Mouse (Mus musculus) liver, embryonic 15.5 days (tissue): ENCODE data around the gene Nat8f6. TPM values are rescaled to one million over a fixed set of nuclear protein-coding genes. Genes with fewer than 3 reads are reported as not detected.
"Not testable (repeated sequence)": the region's sequence is repeated elsewhere in the genome, so short reads cannot be mapped to it uniquely, and the experiment has no call there.

ENCODE experiments used
- ATAC-seq: fragments of 200-750 bp; cut with Nextera tagmentation; 2 replicates; pipeline ENCODE4 v1.8.0; 2017; ENCODE audit warnings: moderate number of reproducible peaks, mild to moderate bottlenecking, moderate library complexity; ENCODE audit not compliant: insufficient read depth
- H3K27ac ChIP-seq: fragments of 300-500 bp; sonication (generic); replicated peaks from 2 replicates; pipeline ENCODE4 v1.5.1; 2015; ENCODE audit warnings: mild to moderate bottlenecking, inconsistent platforms
- H3K27me3 ChIP-seq: fragments of 300-500 bp; sonication (generic); 2 replicates; pipeline ENCODE4 v1.6.1; 2015; ENCODE audit warnings: mild to moderate bottlenecking, inconsistent platforms
- H3K36me3 ChIP-seq: fragments of 300-500 bp; sonication (generic); replicated peaks from 2 replicates; pipeline ENCODE4 v1.6.1; 2015; ENCODE audit warnings: moderate library complexity, mild to moderate bottlenecking, inconsistent platforms
- H3K4me1 ChIP-seq: fragments of 300-500 bp; sonication (generic); replicated peaks from 2 replicates; pipeline ENCODE4 v1.6.1; 2015; ENCODE audit warnings: inconsistent platforms
- H3K4me2 ChIP-seq: fragments of 300-500 bp; sonication (generic); 2 replicates; pipeline ENCODE4 v1.6.1; 2015; ENCODE audit warnings: moderate library complexity, mild to moderate bottlenecking, inconsistent platforms
- H3K4me3 ChIP-seq: fragments of 300-500 bp; sonication (generic); replicated peaks from 2 replicates; pipeline ENCODE4 v1.5.1; 2015; ENCODE audit warnings: mild to moderate bottlenecking, inconsistent platforms
- H3K9ac ChIP-seq: fragments of 300-500 bp; sonication (generic); 2 replicates; pipeline ENCODE4 v1.6.1; 2015; ENCODE audit warnings: moderate library complexity, mild to moderate bottlenecking, inconsistent platforms
- H3K9me3 ChIP-seq: fragments of 300-500 bp; sonication (generic); replicated peaks from 2 replicates; pipeline ENCODE4 v1.6.1; 2016; ENCODE audit warnings: inconsistent platforms
- WGBS: fragments of 180-500 bp; shearing (Covaris S2); methylation state at CpG from one replicate; pipeline ENCODE4 v1.1.7; 2015; ENCODE audit warnings: mixed read lengths; ENCODE audit not compliant: insufficient replicate concordance; 5-methylcytosine and 5-hydroxymethylcytosine counted together
- polyA plus RNA-seq: library from polyadenylated mRNA; unstranded; fragments of >200 nt; fragmentation: Nextera tagmentation; extraction: Ambion mirVana; gene quantifications from 2 replicates; pipeline ENCODE4 v1.2.1, GENCODE M21; 2015

Nat8f6 gene
- polyA plus RNA-seq, 1 experiment from 2014 or later = not detected

DNA sequence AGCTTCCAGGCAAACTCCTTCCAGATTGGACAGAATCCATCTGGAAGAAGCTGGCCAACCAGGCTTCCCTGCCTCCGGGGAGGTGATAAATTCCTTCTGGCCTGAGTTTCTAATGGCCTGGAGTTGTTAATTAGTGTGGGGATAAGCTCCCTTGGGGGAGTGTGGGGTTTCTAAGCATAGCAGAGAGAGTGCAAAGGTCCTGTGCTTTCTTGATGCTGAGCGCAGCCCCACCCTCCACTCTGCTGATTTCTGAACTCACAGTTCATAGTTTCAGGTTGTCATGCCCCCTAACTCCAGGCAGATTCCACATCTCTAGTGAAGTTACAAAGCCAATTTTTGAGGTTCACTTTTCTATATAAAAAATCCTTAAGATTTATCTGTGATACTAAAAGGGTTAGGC is 14.3 kb upstream of the Nat8f6 start:
- not testable (repeated sequence) for H3K9me3 ChIP-seq, H3K4me1 ChIP-seq, H3K36me3 ChIP-seq, H3K4me2 ChIP-seq, H3K27me3 ChIP-seq, H3K27ac ChIP-seq, H3K4me3 ChIP-seq, ATAC-seq, H3K9ac ChIP-seq
- 63% methylated on average over 1 of the region's 2 CpGs for WGBS

DNA sequence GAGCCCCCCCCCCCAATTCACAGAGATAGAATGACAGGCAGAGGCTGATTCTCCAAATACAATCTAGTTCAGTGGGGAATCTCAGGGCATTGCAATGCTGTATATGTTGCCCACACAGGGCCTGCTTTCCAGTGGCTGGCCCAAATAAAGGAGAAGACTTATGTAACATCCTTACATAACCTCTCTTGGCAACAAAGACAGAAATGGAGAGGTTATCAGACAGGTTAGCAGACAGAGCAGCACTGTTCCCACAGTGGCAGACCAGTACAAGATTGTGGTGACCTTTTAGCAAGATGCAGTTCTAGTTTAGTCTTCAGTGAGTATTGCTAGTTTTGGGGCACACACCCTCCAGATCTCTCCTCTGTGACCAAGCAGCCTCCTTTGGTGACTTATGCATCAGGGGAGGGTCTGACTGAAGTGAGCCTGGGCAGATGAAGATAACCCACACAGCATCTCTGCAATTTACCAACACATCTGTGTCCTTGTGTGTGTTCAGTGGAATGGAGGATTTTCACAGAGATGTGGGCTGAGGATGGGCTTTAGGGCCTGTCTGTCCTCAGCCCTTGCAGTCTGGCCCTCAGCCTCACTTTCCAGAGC is 13.8 kb upstream of the Nat8f6 start:
- ATAC-seq, H3K4me3 ChIP-seq, H3K27ac ChIP-seq, H3K4me2 ChIP-seq, H3K9ac ChIP-seq, H3K9me3 ChIP-seq, H3K27me3 ChIP-seq, H3K4me1 ChIP-seq, H3K36me3 ChIP-seq: not testable (repeated sequence)

DNA sequence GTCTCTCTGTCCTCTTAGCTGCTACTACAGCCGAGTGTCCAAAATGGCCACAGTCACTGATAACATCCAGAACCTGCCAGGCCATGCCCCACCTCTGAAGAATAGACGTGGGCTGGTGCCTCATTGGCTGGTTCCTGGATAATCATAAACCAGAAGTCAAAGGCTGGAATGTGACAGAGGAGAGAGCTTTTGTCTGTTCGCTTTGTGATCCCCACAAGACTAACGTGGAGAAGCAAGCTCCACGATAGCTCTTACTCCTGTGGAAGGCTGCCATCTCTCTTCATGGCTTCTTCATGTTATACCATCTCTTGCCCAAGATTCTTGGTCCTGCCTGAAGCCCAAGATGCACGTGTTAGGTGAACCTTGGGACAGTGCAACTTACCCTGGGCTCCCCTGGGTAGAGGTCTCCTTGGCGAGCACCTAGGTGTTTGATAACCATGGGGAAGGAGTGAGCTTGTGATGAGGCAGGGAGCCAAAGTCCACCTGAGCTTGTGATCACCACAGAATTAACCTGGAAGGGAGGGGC is 11.1 kb upstream of the Nat8f6 start, which contains the start of gene Nat8:
Nat8 (minus strand) TSS at position 287 of the 526 bp plus-strand sequence.
- ATAC-seq = no peak

DNA sequence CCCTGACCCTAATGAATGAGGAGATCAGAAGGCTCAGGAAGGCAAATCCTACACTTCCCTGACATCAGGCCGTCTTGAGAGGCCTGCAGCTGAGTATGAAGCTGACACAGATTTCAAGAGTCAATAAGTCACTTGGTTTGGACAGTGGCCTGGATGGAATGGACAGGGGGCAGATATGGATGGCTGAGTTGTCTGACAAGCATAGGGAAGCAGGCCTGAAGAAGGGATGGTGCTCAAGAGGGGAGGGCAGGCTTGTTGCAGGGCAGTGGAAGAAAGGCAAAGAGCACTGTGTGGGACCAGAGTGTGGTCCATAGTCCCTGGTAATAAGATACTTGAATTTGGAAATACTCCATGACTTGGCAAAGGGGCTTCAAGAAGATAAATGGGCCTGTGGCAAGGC is 8.7 kb upstream of the Nat8f6 start:
- no peaks in the 10 kb centered on the region for H3K36me3 ChIP-seq
- no peak overlapping the region for H3K9ac ChIP-seq
- H3K4me1 ChIP-seq = no peaks in the 10 kb centered on the region
- WGBS = 28% methylated on average over 1 of the region's 1 CpGs
- H3K4me2 ChIP-seq = no peak overlapping the region
- no peaks in the 10 kb centered on the region for H3K9me3 ChIP-seq
- no peak for ATAC-seq
- H3K27me3 ChIP-seq = no peaks in the 10 kb centered on the region
- no peak overlapping the region for H3K4me3 ChIP-seq
- no peak overlapping the region for H3K27ac ChIP-seq

More for the DNA sequence above, 11.1 kb upstream of the Nat8f6 start, which contains the start of gene Nat8:
- Histone ChIP-seq H3K36me3 (no peaks in the 10 kb centered on the region), H3K27ac (no peak within 1 kb of the TSS), H3K4me3 (no peak within 1 kb of the TSS), H3K27me3 (no peaks in the 10 kb centered on the region), H3K9ac (no peak within 1 kb of the TSS), H3K4me2 (no peak within 1 kb of the TSS), H3K4me1 (no peaks in the 10 kb centered on the region), H3K9me3 (no peaks in the 10 kb centered on the region)
- 45% methylated on average over 7 of the region's 7 CpGs for WGBS

DNA sequence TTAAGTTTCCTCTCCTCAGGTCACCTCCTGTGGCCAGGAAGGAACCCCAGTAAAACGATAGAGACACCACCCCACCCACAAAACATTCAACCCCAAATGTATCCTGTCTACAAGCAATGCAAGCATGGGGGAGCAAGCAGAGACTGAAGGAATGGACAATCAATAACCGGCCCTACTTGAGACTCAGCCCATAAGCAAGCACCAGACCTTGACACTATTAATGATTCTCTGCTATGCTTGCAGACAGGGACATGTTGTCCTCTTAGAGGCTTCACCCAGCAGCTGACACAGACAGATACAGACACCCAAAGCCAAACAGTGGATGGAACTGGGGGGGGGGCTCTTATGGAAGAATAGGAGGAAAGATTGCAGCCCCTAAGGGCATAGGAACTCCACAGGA is 5.1 kb upstream of the Nat8f6 start:
- Histone ChIP-seq H3K9ac (no peak overlapping the region), H3K36me3 (no peaks in the 10 kb centered on the region), H3K27ac (no peak overlapping the region), H3K4me2 (no peak overlapping the region), H3K4me3 (no peak overlapping the region), H3K9me3 (no peaks in the 10 kb centered on the region), H3K27me3 (no peaks in the 10 kb centered on the region), H3K4me1 (no peaks in the 10 kb centered on the region)
- 62% methylated on average over 2 of the region's 2 CpGs for WGBS
- ATAC-seq = no peak

DNA sequence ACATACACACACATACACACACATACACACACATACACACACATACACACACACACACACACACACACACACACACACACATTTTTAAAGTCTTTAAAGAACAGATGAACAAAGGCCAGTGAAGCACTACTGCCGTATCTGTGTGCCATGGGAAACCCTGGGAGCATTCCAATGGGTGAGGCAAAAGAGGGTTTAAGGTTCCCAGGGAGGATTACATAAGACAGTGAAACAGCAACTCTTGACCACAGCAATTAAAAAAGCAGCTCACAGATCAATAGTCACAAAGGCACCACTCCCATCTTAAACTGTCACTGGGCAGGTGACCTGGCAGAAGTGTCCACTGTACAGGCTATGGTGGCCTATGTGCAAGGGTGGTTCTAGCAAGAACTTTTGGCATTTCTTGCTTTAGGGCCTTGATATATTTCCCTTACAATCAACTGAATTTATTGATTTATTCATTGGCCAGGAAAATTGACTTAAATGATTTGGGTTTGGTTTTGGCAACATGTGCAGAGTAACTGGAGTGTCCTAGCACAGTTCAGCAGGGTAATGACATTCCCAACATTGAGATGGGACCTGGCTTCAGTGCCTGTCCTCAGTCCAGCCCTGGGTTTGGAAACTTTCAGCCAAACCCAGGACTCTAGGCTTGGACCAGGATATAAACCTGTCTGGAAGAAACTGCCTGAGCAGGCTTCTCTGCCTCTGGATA is 2.8 kb upstream of the Nat8f6 start:
- 59% methylated on average over 1 of the region's 1 CpGs for WGBS
- no peaks in the 10 kb centered on the region for H3K9me3 ChIP-seq

DNA sequence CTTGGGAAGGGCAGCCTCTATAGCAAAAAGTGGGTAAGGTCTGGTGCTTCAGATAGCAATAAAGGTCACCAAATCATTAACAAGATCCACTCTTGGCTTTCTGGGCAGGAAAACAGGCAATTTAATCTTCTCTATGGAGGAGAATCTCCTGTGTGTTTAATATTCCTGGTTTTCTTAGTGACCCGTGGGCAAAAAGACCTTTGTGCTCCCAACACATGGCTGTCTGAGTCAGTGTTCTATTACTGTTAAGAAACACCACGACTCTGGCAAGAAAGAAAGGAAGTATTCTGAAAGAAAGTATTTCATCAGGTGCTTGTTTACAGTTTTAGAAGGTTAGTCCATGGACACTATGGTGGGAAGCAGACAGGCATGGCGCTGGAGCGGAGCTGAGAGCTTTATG is 1.5 kb upstream of the Nat8f6 start:
- H3K9ac ChIP-seq = no peak overlapping the region
- H3K9me3 ChIP-seq = no peaks in the 10 kb centered on the region
- ATAC-seq = no peak
- no peaks in the 10 kb centered on the region for H3K4me1 ChIP-seq
- WGBS = 64% methylated on average over 4 of the region's 4 CpGs
- no peaks in the 10 kb centered on the region for H3K36me3 ChIP-seq
- no peak overlapping the region for H3K27ac ChIP-seq
- no peak overlapping the region for H3K4me3 ChIP-seq
- no peaks in the 10 kb centered on the region for H3K27me3 ChIP-seq
- H3K4me2 ChIP-seq = no peak overlapping the region

More for the DNA sequence above, 2.8 kb upstream of the Nat8f6 start:
- no peak overlapping the region for H3K27ac ChIP-seq
- no peak overlapping the region for H3K4me2 ChIP-seq
- no peaks in the 10 kb centered on the region for H3K36me3 ChIP-seq
- no peak overlapping the region for H3K9ac ChIP-seq
- no peak for ATAC-seq
- H3K4me1 ChIP-seq = no peaks in the 10 kb centered on the region
- no peak overlapping the region for H3K4me3 ChIP-seq
- no peaks in the 10 kb centered on the region for H3K27me3 ChIP-seq

DNA sequence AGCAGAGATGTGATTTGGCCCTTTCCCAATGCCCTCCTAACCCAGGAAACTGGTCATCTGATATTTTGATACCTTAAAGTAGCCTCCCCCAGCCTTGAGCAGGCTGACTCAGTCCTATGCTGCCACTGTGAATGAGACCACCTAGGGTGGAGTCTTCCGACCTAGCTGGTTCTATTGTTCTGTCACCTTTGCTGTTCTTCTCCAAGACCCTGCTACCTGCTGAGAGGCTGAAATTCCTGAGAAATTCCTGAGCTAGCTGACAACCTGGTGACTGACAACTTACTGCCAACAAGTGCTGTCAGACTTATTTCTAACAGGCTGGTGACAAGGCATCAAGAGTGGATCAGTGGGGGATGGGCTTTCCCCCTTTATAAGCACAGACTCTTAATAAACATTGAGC is 2.4 kb downstream of the Nat8f6 start:
- H3K4me1 ChIP-seq = no peaks in the 10 kb centered on the region
- H3K27me3 ChIP-seq = no peaks in the 10 kb centered on the region
- no peak overlapping the region for H3K9ac ChIP-seq
- no peaks in the 10 kb centered on the region for H3K9me3 ChIP-seq
- no peak for ATAC-seq
- no peaks in the 10 kb centered on the region for H3K36me3 ChIP-seq
- H3K4me2 ChIP-seq = no peak overlapping the region
- H3K27ac ChIP-seq = no peak overlapping the region
- WGBS = 29% methylated on average over 1 of the region's 1 CpGs
- H3K4me3 ChIP-seq = no peak overlapping the region

DNA sequence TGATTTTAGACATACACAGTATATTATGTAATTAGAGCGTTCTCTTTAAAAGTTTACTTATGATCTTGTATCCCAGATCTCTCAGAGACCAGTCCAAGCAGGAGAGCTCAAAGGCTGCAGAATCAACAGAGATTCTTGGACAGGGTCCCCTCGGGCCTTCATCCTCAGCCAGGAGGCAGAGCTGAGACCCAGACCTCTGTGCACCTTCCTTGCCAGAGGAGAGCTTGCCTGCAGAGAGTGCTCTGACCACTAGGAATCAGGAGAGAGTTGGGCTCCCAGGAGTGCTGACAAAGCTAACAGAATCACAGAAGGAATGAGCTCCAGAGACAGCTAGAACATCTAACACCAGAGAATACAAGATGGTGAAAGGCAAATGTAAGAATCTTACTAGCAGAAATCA is 7.4 kb downstream of the Nat8f6 start:
- Histone ChIP-seq H3K27me3 (no peaks in the 10 kb centered on the region), H3K9ac (no peak overlapping the region), H3K4me2 (no peak overlapping the region), H3K4me1 (no peaks in the 10 kb centered on the region), H3K36me3 (no peaks in the 10 kb centered on the region), H3K9me3 (no peaks in the 10 kb centered on the region), H3K27ac (no peak overlapping the region), H3K4me3 (no peak overlapping the region)
- 51% methylated on average over 2 of the region's 2 CpGs for WGBS
- ATAC-seq = no peak

DNA sequence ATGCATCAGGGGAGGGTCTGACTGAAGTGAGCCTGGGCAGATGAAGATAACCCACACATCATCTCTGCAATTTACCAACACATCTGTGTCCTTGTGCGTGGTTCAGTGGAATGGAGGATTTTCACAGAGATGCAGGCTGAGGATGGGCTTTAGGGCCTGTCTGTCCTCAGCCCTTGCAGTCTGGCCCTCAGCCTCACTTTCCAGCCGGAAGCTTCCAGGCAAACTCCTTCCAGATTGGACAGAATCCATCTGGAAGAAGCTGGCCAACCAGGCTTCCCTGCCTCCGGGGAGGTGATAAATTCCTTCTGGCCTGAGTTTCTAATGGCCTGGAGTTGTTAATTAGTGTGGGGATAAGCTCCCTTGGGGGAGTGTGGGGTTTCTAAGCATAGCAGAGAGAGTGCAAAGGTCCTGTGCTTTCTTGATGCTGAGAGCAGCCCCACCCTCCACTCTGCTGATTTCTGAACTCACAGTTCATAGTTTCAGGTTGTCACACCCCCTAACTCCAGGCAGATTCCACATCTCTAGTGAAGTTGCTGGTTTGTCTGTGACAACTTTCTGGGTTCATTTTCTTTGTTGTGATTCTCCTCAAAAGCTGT is 9.7 kb downstream of the Nat8f6 start:
- not testable (repeated sequence) for H3K27ac ChIP-seq, H3K4me2 ChIP-seq, H3K9me3 ChIP-seq, H3K27me3 ChIP-seq, ATAC-seq, H3K4me1 ChIP-seq, H3K9ac ChIP-seq, H3K4me3 ChIP-seq, H3K36me3 ChIP-seq
- 40% methylated on average over 3 of the region's 3 CpGs for WGBS

DNA sequence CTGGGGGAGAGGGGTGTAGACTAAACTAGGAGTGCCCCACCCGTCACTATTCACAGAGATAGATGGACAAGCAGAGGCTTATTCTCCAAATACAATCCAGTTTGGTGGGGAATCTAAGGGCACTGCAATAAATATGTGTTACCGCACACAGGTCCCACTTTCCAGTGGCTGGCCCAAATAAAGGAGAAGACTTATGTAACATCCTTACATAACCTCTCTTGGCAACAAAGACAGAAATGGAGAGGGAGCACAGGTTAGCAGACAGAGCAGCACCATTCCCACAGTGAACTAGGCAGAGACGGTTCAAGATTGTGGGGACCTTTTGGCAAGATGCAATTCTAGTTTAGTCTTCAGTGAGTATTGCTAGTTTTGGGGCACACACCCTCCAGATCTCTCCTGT is 10.2 kb downstream of the Nat8f6 start:
- H3K9ac ChIP-seq, H3K4me2 ChIP-seq, H3K4me3 ChIP-seq, ATAC-seq, H3K36me3 ChIP-seq, H3K27me3 ChIP-seq, H3K27ac ChIP-seq, H3K4me1 ChIP-seq, H3K9me3 ChIP-seq: not testable (repeated sequence)
- 64% methylated on average over 3 of the region's 3 CpGs for WGBS
